Mouse (Mus musculus) megakaryocyte-erythroid progenitor cell, adult 5 weeks (primary cell): ENCODE data around the gene Fam198a. TPM values are rescaled to one million over a fixed set of nuclear protein-coding genes. Genes with fewer than 3 reads are reported as not detected.

Experiments used
- polyA plus RNA-seq: library from polyadenylated mRNA; stranded (reverse); fragments of >175 nt; gene quantifications from 2 replicates; pipeline ENCODE4 v1.2.3, GENCODE M21; 2012

Gene Fam198a
- polyA plus RNA-seq, result 0.03 and 0.17 TPM in 2 replicates

DNA sequence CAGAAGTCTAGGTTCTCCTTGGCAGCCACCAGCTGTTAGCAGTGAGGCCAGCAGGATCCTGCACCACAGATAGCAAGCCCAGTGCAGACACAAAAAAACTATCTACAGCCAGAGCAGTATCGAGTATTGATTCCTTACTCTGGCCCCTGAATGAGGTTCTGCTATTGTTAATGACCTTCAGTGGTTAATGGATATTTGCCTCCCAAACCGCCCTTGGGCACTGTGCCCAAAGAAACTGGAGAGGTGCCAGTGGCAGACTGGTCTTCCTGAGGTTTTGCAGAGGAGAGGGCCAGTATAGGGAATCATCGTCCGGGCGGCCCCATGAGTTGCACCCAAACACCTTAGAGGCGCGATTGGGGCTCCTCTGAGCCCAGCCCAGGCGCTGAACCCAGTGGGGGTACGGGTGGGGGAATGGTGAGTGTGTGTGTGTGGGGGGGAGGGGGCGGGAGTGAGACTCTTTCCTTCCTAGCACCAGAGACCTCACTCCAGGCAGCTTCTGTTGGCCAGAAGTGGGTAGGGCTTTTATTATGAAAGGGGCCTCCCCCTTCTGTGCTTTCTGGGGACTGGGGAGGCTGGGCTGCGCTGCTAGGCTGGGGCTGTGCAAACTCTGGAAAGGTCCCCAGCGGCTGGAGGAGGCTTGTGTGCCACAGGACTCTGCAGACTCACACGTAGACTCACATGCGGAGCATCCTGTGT, at the start of gene Fam198a:
Fam198a (plus strand) TSS at position 571 of the 696 bp plus-strand sequence.

DNA sequence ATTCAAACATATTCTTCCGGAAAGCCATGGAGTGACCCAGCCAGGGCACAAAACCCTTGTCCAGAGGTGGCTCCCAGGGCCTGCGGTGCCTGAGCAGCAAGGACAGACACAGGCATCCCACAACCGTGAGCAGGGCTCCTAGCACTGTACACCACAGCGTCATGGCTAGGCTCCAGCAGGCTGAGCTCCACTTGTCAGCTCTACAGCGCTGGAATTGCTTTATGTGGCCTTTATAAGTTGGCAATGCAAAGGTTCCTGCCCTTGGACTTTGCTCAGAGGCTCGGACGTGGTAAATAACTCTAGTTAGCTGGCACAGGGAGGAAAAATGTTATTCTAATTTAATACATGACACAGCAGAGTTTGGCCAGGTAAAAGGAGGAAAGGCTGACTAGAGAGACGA, 34.7 kb upstream of the Fam198a start, which contains the start of gene Cyp8b1:
Cyp8b1 (minus strand) TSS at position 204 of the 400 bp plus-strand sequence.

DNA sequence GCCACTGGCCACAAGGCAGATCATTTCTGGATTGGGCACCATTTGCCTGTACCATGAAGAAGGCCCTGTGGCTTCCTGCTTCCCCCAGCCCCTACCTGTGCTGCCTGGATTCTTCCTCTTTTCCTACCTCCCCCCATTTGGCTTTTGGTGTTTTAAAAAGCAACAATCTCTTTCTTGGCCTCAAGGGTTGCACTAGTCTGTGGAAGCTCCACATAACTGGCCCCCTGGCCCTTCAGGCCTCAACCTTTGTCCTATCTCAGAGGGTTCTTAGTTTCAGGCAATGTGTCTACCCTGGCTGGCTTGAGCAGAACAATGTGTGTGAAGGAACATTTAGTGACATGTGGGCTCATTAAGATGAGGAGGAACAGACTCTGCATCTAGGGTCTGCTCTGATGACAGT, 46.2 kb downstream of the Fam198a start, which contains the start of gene Pomgnt2:
Pomgnt2 (minus strand) TSS at position 101 of the 400 bp plus-strand sequence.

Other genes starting within 250 kb of the Fam198a start
- 11.1 and 13.3 TPM in 2 replicates for gene Sec22c, start 245.5 kb upstream of the Fam198a start, polyA plus RNA-seq
- gene Ss18l2, start 240.7 kb upstream of the Fam198a start, polyA plus RNA-seq, result 20.2 and 27.5 TPM in 2 replicates
- 21.3 and 36.5 TPM in 2 replicates for gene Nktr, start 231.8 kb upstream of the Fam198a start, polyA plus RNA-seq
- 2.5 and 4.0 TPM in 2 replicates for gene Zfp651, start 191.7 kb upstream of the Fam198a start, polyA plus RNA-seq
- gene Klhl40, start 173.4 kb upstream of the Fam198a start, polyA plus RNA-seq, result 0.03 TPM in 1 of 2 replicates, not detected in the other
- gene Hhatl, start 158.5 kb upstream of the Fam198a start, polyA plus RNA-seq, result not detected in 2 replicates
- gene Ccdc13, start 111.5 kb upstream of the Fam198a start, polyA plus RNA-seq, result 0.12 TPM in 1 of 2 replicates, not detected in the other
- 28.9 and 31.4 TPM in 2 replicates for gene Higd1a, start 92.6 kb upstream of the Fam198a start, polyA plus RNA-seq
- not detected in 2 replicates for gene Ackr2, start 52.6 kb upstream of the Fam198a start, polyA plus RNA-seq
- gene Cyp8b1, start 34.7 kb upstream of the Fam198a start, polyA plus RNA-seq, result not detected in 2 replicates
- 7.9 and 11.2 TPM in 2 replicates for gene Pomgnt2, start 46.1 kb downstream of the Fam198a start, polyA plus RNA-seq
- 25.3 and 31.5 TPM in 2 replicates for gene Snrk, start 166.3 kb downstream of the Fam198a start, polyA plus RNA-seq